In the genomic region with DNA sequence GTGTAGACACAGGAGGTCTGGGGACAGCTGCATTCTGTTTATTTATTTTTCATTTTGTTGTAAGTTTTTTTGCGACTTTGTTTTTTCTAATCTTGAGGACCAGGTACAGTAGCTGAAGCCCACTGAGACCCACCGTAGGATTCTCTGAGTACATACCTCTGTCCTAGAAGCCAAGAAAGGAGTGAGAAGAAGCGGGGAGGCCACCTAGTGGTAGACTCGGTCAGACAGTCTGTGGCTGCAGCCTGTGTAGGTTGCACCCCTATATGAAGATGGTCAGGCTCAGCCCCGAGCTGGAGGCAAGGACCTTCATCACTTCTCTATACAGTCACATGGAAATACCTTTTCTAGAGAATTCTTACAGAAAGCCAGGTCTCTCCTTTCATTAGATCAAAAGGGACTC, we compare ENCODE assay signal across 9 mouse cellular contexts.
DNase-seq lines count a peak whose midpoint lies in the region; ATAC-seq and TF ChIP-seq lines count a peak whose summit lies in the region.
"Had no signal": no experiment of that assay in that cellular context is flagged by ENCODE, and none has a peak within 500 bp of the region (broad histone marks: within the 10 kb centered on the region; RNA-seq: fewer than 3 reads in every experiment).

No protein-coding gene starts in this region.

- 73% methylated on average over 5 of the region's 5 CpGs for WGBS in heart, postnatal 0 days
- WGBS in heart, embryonic 10.5 days, result 68% methylated on average over 5 of the region's 5 CpGs
- 54% methylated on average over 5 of the region's 5 CpGs for WGBS in midbrain, postnatal 0 days
- WGBS in midbrain, embryonic 11.5 days, result 58% methylated on average over 5 of the region's 5 CpGs
- WGBS in embryonic facial prominence, embryonic 10.5 days, result 58% methylated on average over 5 of the region's 5 CpGs
- 68% methylated on average over 5 of the region's 5 CpGs for WGBS in stomach, postnatal 0 days

- no peak for ATAC-seq in heart, postnatal 0 days (ENCODE audit: insufficient read depth, low read depth)
- ATAC-seq in midbrain, postnatal 0 days (ENCODE audit: low FRiP score), result 0 out of 2 replicates have a peak, but pooled peaks have one; percentile 52
- ATAC-seq in midbrain, embryonic 11.5 days (ENCODE audit: low FRiP score), result no peak
- ATAC-seq in stomach, postnatal 0 days (ENCODE audit: low FRiP score, low TSS enrichment), result no peak

- H3K27me3 ChIP-seq in heart, postnatal 0 days (ENCODE audit: control insufficient read depth, insufficient read depth, low read length), result no peaks in the 10 kb centered on the region
- no peaks in the 10 kb centered on the region for H3K27me3 ChIP-seq in heart, embryonic 10.5 days (ENCODE audit: insufficient read depth, poor library complexity, severe bottlenecking)
- H3K27me3 ChIP-seq in midbrain, postnatal 0 days (ENCODE audit: insufficient read depth, low read length), result no peaks in the 10 kb centered on the region
- H3K27me3 ChIP-seq in midbrain, embryonic 11.5 days (ENCODE audit: control insufficient read depth, insufficient read depth, low read length), result no peaks in the 10 kb centered on the region
- H3K27me3 ChIP-seq in embryonic facial prominence, embryonic 10.5 days (replicated peaks; ENCODE audit: low read depth, poor library complexity, severe bottlenecking), result no peaks in the 10 kb centered on the region
- H3K27me3 ChIP-seq in stomach, postnatal 0 days (ENCODE audit: control insufficient read depth, insufficient read depth, low read length), result no peaks in the 10 kb centered on the region
- H3K27me3 ChIP-seq: neural tube, embryonic 12.5 days had no signal

- H3K9me3 ChIP-seq in heart, postnatal 0 days (replicated peaks; ENCODE audit: control insufficient read depth, low read length), result no peaks in the 10 kb centered on the region
- H3K9me3 ChIP-seq in heart, embryonic 10.5 days, result no peaks in the 10 kb centered on the region
- no peaks in the 10 kb centered on the region for H3K9me3 ChIP-seq in midbrain, postnatal 0 days (ENCODE audit: low read length)
- no peaks in the 10 kb centered on the region for H3K9me3 ChIP-seq in midbrain, embryonic 11.5 days (ENCODE audit: control insufficient read depth, low read length)
- H3K9me3 ChIP-seq in embryonic facial prominence, embryonic 10.5 days, result no peaks in the 10 kb centered on the region
- no peaks in the 10 kb centered on the region for H3K9me3 ChIP-seq in stomach, postnatal 0 days (ENCODE audit: control insufficient read depth, low read length)
- H3K9me3 ChIP-seq: neural tube, embryonic 12.5 days had no signal

- peaks cover 68% of the 10 kb centered on the region for H3K36me3 ChIP-seq in heart, postnatal 0 days (replicated peaks; ENCODE audit: control insufficient read depth, insufficient read depth, low read length)
- H3K36me3 ChIP-seq in heart, embryonic 10.5 days, result peaks cover 57% of the 10 kb centered on the region
- peaks cover 49% of the 10 kb centered on the region for H3K36me3 ChIP-seq in midbrain, postnatal 0 days (ENCODE audit: insufficient read depth, low read length)
- H3K36me3 ChIP-seq in midbrain, embryonic 11.5 days (ENCODE audit: control insufficient read depth, insufficient read depth, low read length), result peaks cover 18% of the 10 kb centered on the region; the same call in 1 of the 2 replicates
- peaks cover 63% of the 10 kb centered on the region for H3K36me3 ChIP-seq in embryonic facial prominence, embryonic 10.5 days (replicated peaks)
- H3K36me3 ChIP-seq in stomach, postnatal 0 days (ENCODE audit: control insufficient read depth, insufficient read depth, low read length), result peaks cover 42% of the 10 kb centered on the region

- no peak overlapping the region for H3K4me3 ChIP-seq in heart, postnatal 0 days (ENCODE audit: low read depth, low read length)
- H3K4me3 ChIP-seq in heart, embryonic 10.5 days, result no peak overlapping the region
- H3K4me3 ChIP-seq in midbrain, postnatal 0 days (ENCODE audit: low read depth, low read length), result no peak overlapping the region
- no peak overlapping the region for H3K4me3 ChIP-seq in midbrain, embryonic 11.5 days (ENCODE audit: low read depth, low read length)
- no peak overlapping the region for H3K4me3 ChIP-seq in embryonic facial prominence, embryonic 10.5 days
- no peak overlapping the region for H3K4me3 ChIP-seq in stomach, postnatal 0 days (ENCODE audit: low read depth, low read length)
- H3K4me3 ChIP-seq: neural tube, embryonic 12.5 days had no signal

- no peak for DNase-seq in heart, postnatal 0 days (ENCODE audit: low spot score)
- DNase-seq in heart, embryonic 10.5 days (ENCODE audit: low spot score), result no peak
- DNase-seq in midbrain, postnatal 0 days (ENCODE audit: low spot score), result peak; percentile 56
- DNase-seq in midbrain, embryonic 11.5 days (ENCODE audit: low spot score, missing footprints), result no peak
- peak; percentile 48 for DNase-seq in embryonic facial prominence, embryonic 10.5 days (ENCODE audit: low spot score)
- peak; percentile 37 for DNase-seq in stomach, postnatal 0 days (ENCODE audit: low spot score)
- no peak for DNase-seq in T-cell, adult 2 months (ENCODE audit: low spot score)
- DNase-seq in urinary bladder, postnatal 36 days (ENCODE audit: low spot score in 2 of 2), result no peak

- H3K9ac ChIP-seq in heart, postnatal 0 days (replicated peaks; ENCODE audit: low read depth, low read length), result no peak overlapping the region
- no peak overlapping the region for H3K9ac ChIP-seq in midbrain, postnatal 0 days (replicated peaks; ENCODE audit: low read length, poor library complexity, severe bottlenecking)
- no peak overlapping the region for H3K9ac ChIP-seq in midbrain, embryonic 11.5 days (ENCODE audit: low read length)
- no peak overlapping the region for H3K9ac ChIP-seq in stomach, postnatal 0 days (ENCODE audit: low read length)

- H3K4me2 ChIP-seq in heart, postnatal 0 days (ENCODE audit: low read depth, low read length), result no peak overlapping the region
- H3K4me2 ChIP-seq in midbrain, postnatal 0 days (ENCODE audit: low read depth, low read length, poor library complexity, severe bottlenecking), result no peak overlapping the region
- H3K4me2 ChIP-seq in midbrain, embryonic 11.5 days, result no peak overlapping the region
- no peak overlapping the region for H3K4me2 ChIP-seq in stomach, postnatal 0 days (replicated peaks; ENCODE audit: low read depth)
- H3K4me2 ChIP-seq: neural tube, embryonic 12.5 days had no signal

- peak; percentile 36 for TF ChIP-seq CTCF in heart, postnatal 0 days (IDR thresholded peaks at IDR 0.05; ENCODE audit: low read depth)
- peak; percentile 70 for TF ChIP-seq CTCF in midbrain, postnatal 0 days (IDR thresholded peaks at IDR 0.05)
- TF ChIP-seq CTCF in stomach, postnatal 0 days (IDR thresholded peaks at IDR 0.05; ENCODE audit: low read depth), result peak; percentile 67

- no peaks in the 10 kb centered on the region for H3K4me1 ChIP-seq in heart, postnatal 0 days (ENCODE audit: control insufficient read depth, insufficient read depth)
- H3K4me1 ChIP-seq in heart, embryonic 10.5 days, result no peaks in the 10 kb centered on the region
- H3K4me1 ChIP-seq in midbrain, postnatal 0 days (ENCODE audit: insufficient read depth, low read length), result no peaks in the 10 kb centered on the region
- no peaks in the 10 kb centered on the region for H3K4me1 ChIP-seq in midbrain, embryonic 11.5 days (ENCODE audit: control insufficient read depth, insufficient read depth, low read length)
- peaks cover 2% of the 10 kb centered on the region; the same call in 1 of the 2 replicates for H3K4me1 ChIP-seq in embryonic facial prominence, embryonic 10.5 days
- no peaks in the 10 kb centered on the region for H3K4me1 ChIP-seq in stomach, postnatal 0 days (replicated peaks; ENCODE audit: control insufficient read depth, insufficient read depth)

- TF ChIP-seq EP300 in heart, postnatal 0 days (IDR thresholded peaks at IDR 0.05; ENCODE audit: low read depth), result no peak
- no peak for TF ChIP-seq EP300 in stomach, postnatal 0 days (optimal IDR thresholded peaks at IDR 0.05)

- no peak overlapping the region for H3K27ac ChIP-seq in heart, postnatal 0 days (ENCODE audit: low read depth)
- H3K27ac ChIP-seq in heart, embryonic 10.5 days, result no peak overlapping the region
- no peak overlapping the region for H3K27ac ChIP-seq in midbrain, postnatal 0 days (ENCODE audit: low read depth, low read length)
- no peak overlapping the region for H3K27ac ChIP-seq in midbrain, embryonic 11.5 days (ENCODE audit: low read depth, low read length)
- H3K27ac ChIP-seq in embryonic facial prominence, embryonic 10.5 days (replicated peaks), result no peak overlapping the region
- no peak overlapping the region for H3K27ac ChIP-seq in stomach, postnatal 0 days (replicated peaks)
- H3K27ac ChIP-seq: neural tube, embryonic 12.5 days had no signal

Comparison
In these comparisons a context has a peak if more than half of its experiments do, and no peak if none do; other contexts are left out.
1. DNase-seq: peak in midbrain, postnatal 0 days (single experiment), embryonic facial prominence, embryonic 10.5 days (single experiment) and stomach, postnatal 0 days (single experiment); none in heart, postnatal 0 days (single experiment), heart, embryonic 10.5 days (single experiment), midbrain, embryonic 11.5 days (single experiment), T-cell, adult 2 months (single experiment) and urinary bladder, postnatal 36 days (0 of 2).
2. Peak in every context shown above with its lines, with median percentiles within 50 percentile points of each other: CTCF ChIP-seq.